Mouse (Mus musculus): Measurements from ENCODE around the gene Tex10. TPM values are rescaled to one million over a fixed set of nuclear protein-coding genes. Genes with fewer than 3 reads are reported as not detected.
"Not testable (repeated sequence)": the region's sequence is repeated elsewhere in the genome, so short reads cannot be mapped to it uniquely, and the experiment has no call there.

Gene Tex10
- total RNA-seq, 2 experiments from 2014 or later = 13.1 to 13.8 TPM

DNA sequence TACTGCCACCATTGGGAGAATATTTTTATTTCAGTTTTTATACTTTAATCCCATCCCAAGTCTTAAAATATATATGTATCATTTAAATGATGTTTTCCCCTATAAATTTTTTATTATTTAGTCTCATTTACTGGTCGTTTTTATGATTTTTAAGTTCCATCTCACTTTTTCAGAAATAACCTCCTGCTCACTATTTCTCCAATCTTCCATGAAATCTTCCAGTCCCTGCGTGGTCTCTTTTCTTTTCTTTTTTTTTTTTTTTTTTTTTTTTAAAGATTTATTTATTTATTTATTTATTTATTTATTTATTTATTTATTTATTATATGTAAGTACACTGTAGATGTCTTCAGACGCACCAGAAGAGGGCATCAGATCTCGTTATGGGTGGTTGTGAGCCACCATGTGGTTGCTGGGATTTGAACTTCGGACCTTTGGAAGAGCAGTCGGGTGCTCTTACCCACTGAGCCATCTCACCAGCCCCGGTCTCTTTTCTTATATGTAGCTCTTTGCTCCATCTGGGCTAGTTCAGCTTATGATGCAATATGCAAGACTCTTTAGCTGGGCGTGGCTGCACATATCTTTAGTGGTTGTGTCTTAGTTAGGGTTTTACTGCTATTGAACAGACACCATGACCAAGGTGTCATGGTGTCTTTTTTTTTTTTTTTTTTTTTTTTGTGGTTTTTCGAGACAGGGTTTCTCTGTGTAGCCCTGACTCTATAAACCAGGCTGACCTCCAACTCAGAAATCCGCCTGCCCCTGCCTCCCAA is 67.4 kb downstream of the Tex10 start:
- not testable (repeated sequence) for DNase-seq

DNA sequence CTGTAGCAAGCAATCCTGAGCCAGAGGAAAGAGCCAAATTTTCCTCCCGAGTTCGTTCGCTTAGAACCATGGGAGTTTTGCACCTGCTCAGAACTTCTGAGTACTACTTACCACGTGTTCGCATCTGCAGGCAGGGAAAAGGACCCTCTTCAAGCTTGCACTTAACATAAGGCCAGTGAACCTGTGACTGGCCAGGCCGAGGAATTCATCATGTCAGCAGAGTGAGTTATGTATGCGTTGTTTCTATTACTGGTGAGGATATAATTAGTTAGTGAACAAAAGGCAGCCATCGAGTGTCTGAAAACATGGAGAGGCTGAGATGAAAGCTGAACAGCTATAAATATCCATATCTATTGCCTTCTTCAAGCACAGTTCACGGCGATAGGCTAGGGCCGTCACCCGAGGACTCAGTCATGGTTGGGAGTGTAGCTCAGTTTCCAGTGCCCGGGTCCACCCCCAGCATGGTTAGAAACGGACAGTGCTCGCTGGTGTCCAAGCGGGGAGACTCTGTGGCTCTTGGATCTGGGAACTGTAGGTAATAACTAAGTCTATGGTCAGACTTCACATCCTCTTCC is 70.1 kb downstream of the Tex10 start:
- no peak for DNase-seq

DNA sequence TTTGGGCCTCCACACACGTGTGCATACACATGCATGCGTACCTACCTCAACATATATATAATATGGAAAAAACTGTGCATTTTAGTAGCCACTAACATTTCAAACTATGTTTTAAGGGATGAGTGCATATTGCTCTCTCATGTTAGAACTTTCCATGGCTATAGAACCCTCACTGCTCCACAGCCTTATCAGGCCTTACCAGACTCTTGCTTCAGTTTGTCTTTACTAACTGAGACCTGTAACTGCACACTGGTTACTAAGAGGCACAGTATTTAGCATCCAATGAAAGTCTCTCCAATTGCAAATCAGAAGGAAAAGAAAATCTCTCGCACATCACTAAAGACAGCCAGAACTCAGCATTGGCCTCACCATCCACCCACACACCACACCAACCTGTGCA is 76.3 kb downstream of the Tex10 start:
- no peak for DNase-seq

DNA sequence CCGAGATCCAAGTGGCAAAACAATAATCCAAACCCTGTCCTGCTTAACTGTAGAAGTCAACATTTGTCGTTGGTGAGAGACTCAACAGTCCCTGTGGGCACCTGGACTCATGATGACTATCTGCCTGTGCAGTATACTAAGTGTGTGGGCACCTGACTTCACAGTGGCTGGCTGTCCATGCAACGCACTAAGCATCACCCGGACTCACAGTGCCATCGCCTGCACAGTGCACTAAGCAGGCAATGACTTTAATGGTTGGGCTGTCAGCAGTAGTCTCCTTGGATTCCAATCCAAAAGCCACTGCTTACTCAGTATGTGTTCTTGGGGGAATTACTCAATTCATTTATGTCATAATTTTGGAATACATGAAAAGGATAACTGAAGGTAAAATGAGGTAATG is 90.8 kb downstream of the Tex10 start:
- DNase-seq = no peak

DNA sequence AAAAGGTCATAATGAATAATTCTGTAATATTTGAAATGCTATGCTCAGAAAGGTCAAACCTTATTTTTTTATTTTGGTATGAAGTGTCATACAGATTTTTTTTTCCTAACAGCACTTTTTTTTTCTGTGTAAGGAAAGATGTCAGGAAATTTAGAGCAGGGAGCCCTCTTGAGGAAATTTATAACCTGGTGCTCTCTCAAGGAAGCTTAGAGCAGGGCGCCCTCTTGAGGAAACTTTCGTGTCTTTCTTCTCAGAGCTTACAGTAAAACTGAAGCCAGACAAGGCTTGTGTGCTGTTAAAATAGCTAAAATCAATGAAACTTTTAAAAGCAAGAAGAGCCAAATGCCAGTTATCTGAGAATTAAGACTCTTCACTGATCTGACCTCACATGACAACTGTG is 92.3 kb downstream of the Tex10 start:
- peak; percentile 69 for DNase-seq

Other genes starting within 250 kb of the Tex10 start
- gene Erp44, start 193.9 kb downstream of the Tex10 start, total RNA-seq (2021) = 10 to 100 TPM; 31.1 to 34.9 TPM
- gene Invs, start 193.7 kb downstream of the Tex10 start, total RNA-seq (2021) = 1 to 10 TPM; 3.5 to 4.6 TPM
- 10 to 100 TPM; 22.0 to 22.6 TPM for gene Msantd3, start 66.5 kb upstream of the Tex10 start, total RNA-seq (2021)
- gene Tmeff1, start 111.7 kb upstream of the Tex10 start, total RNA-seq (2021) = 1 to 10 TPM; 2.7 to 3.1 TPM
- 100 to 1,000 TPM; 184 to 203 TPM for gene Cavin4, start 190.1 kb upstream of the Tex10 start, total RNA-seq (2021)

Data from gastrocnemius, postnatal 10 days (tissue).